Mouse (Mus musculus): ENCODE results near the gene Cenpe. TPM values are rescaled to one million over a fixed set of nuclear protein-coding genes. Genes with fewer than 3 reads are reported as not detected.
A peak's percentile ranks its signal among the peaks of the same experiment; 100 is the strongest.
"Not testable (repeated sequence)": the region's sequence is repeated elsewhere in the genome, so short reads cannot be mapped to it uniquely, and the experiment has no call there.

The Cenpe gene
- polyA plus RNA-seq (2016; fragmentation: Nextera tagmentation; extraction: Ambion mirVana): 20.6 and 26.9 TPM in 2 replicates

DNA sequence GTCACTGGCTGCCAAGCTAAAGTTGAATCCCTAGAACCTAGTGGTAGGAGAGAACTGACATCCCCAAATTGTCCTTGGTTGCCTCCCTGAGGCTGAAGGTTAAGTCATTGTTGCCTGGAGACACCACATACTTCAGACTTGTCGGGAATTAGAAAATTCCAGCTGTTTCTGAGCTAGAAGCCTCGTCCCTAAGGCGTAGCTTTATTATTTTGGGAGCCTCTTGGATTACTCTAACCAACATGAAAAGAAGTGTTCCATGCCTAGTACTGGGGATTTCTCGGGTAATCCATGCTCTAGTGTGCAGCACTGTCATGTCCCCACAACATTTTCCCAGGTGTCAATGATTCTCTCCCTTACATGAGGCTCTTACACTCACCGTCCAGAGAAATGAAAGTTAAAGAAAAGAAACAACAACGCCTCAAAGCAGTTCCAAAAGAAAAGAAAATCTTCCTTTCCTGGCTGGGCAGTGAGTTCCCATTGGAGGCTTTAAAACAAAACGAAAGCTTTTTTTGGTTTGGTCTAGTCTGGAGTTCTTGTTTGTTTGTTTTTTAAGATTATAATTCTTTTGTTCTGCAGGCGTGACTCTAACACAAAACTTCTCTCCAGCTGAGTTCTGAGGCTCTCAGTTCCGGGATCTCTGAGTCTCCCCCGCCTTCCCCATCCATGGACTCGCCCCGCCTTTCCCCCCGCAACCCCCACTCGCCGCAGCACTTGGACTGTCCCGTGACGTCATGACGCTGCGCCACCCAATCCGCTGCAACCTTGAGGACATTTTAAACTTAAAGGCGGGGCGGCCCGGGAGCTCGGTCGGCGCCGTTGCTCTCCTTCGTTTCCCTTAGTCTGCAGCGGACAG is at the start of gene Cenpe:
Cenpe (plus strand) TSS at position 733 of the 853 bp plus-strand sequence.
- peak within 1 kb of the TSS; percentile 95 for H3K27ac ChIP-seq
- WGBS: 7% methylated on average over 29 of the region's 29 CpGs

GRCm38 (mm10) chr3:135171898-135172446 is 40.4 kb upstream of the Cenpe start:
- H3K4me3 ChIP-seq: no peak overlapping the region
- no peaks in the 10 kb centered on the region for H3K27me3 ChIP-seq (ENCODE audit: insufficient read depth, poor library complexity, severe bottlenecking)
- no peaks in the 10 kb centered on the region for H3K36me3 ChIP-seq
- no peak for DNase-seq (ENCODE audit: low spot score)
- no peak overlapping the region for H3K27ac ChIP-seq
- no peaks in the 10 kb centered on the region for H3K4me1 ChIP-seq
- H3K9me3 ChIP-seq: no peaks in the 10 kb centered on the region
- WGBS: 49% methylated on average over 3 of the region's 3 CpGs

More for the DNA sequence above, at the start of gene Cenpe:
- peak within 1 kb of the TSS; percentile 97 for H3K4me3 ChIP-seq
- no peaks in the 10 kb centered on the region for H3K9me3 ChIP-seq
- no peaks in the 10 kb centered on the region for H3K27me3 ChIP-seq (ENCODE audit: insufficient read depth, poor library complexity, severe bottlenecking)
- peak; percentile 97 for DNase-seq (ENCODE audit: low spot score)
- peaks cover 20% of the 10 kb centered on the region for H3K36me3 ChIP-seq
- H3K4me1 ChIP-seq: peaks cover 17% of the 10 kb centered on the region

- H3K27ac ChIP-seq: no peak overlapping the region
- WGBS: 82% methylated on average over 6 of the region's 6 CpGs
- H3K9me3 ChIP-seq: no peaks in the 10 kb centered on the region
- H3K4me1 ChIP-seq: no peaks in the 10 kb centered on the region
- no peak overlapping the region for H3K4me3 ChIP-seq
- no peak for DNase-seq (ENCODE audit: low spot score)
- no peaks in the 10 kb centered on the region for H3K36me3 ChIP-seq
- no peaks in the 10 kb centered on the region for H3K27me3 ChIP-seq (ENCODE audit: insufficient read depth, poor library complexity, severe bottlenecking)
These were observed 20.5 kb upstream of the Cenpe start for GRCm38 (mm10) chr3:135191861-135192260.

DNA sequence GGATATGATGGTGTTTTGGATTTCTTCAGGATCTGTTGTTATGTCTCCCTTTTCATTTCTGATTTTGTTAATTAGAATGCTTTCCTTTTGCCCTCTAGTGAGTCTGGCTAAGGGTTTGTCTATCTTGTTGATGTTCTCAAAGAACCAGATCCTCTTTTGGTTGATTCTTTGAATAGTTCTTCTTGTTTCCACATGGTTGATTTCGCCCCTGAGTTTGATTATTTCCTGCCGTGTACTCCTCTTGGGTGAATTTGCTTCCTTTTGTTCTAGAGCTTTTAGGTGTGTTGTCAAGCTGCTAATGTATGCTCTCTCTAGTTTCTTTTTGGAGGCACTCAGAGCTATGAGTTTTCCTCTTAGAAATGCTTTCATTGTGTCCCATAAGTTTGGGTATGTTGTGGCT is 14.3 kb upstream of the Cenpe start:
- not testable (repeated sequence) for DNase-seq (ENCODE audit: low spot score); H3K9me3 ChIP-seq; H3K4me1 ChIP-seq; H3K27me3 ChIP-seq (ENCODE audit: insufficient read depth, poor library complexity, severe bottlenecking); H3K4me3 ChIP-seq; H3K27ac ChIP-seq; H3K36me3 ChIP-seq
- WGBS: 76% methylated on average over 2 of the region's 2 CpGs

DNA sequence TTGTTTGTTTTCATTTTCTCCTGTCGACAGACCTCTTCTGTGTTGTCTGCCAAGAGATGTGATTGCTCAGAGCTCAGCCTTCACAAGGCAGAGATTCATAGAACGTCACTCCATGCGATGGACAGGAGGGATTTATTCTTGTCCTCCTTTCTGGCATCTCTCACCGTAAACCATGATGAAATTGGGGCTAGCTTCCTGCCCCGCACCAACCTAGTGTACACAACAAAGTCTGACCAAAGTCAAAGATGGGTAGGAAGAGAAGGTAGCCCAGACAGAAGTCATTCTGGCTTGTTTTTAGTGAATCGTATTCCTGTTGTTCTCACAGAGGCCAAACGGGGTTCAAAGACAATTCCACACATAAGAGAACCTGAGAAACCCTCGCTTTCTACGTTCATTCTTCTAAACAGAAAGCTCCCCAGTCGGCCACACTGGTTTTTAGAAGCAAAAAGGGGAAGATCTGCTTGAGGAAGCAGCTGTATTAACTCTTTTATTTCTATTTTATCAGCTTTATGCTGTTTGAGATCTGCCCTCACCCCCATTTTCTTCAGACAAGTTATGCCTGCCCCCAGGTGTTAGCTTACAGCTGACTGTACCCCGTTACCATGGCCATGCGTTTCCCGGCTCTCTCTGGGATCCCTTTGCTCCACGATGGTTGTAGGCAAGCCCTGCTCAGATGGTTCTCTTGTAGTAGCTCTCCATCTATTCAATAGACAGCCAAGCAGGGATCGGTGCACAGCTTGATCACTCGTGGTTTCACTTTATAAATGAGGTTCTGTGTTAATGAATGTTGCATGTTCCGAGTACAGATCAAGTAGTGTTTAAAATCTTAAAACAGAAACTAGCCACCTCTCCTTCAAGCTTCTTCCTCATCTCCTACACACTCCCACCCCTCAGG is 11.7 kb upstream of the Cenpe start:
- no peaks in the 10 kb centered on the region for H3K27me3 ChIP-seq (ENCODE audit: insufficient read depth, poor library complexity, severe bottlenecking)
- no peak overlapping the region for H3K27ac ChIP-seq
- no peak for DNase-seq (ENCODE audit: low spot score)
- 83% methylated on average over 17 of the region's 17 CpGs for WGBS
- H3K4me3 ChIP-seq: no peak overlapping the region
- H3K4me1 ChIP-seq: no peaks in the 10 kb centered on the region
- H3K9me3 ChIP-seq: no peaks in the 10 kb centered on the region
- no peaks in the 10 kb centered on the region for H3K36me3 ChIP-seq

DNA sequence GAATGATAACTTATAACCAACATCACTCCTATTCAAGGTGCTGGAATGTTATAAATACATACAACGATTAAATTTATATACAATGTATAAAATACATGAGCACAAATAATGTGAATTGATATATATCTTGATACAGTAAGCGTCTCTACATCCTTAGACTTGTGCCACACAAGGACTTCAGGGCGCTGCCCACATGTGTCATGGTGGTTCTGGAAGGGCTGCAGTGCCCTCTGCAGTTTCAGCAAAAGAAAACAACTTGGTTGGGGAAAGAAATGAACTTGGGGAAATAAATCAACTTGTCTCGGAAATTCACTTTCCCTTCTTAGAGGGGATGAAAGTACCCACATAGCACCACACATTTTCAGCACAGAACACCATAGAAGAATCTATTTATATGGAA is 5.7 kb upstream of the Cenpe start:
- no peak for DNase-seq (ENCODE audit: low spot score)
- peaks cover under 1% of the 10 kb centered on the region; the same call in 1 of the 2 replicates for H3K4me1 ChIP-seq
- WGBS: 43% methylated on average over 4 of the region's 4 CpGs

GRCm38 (mm10) chr3:135212658-135213350 is 467 bp downstream of the Cenpe start:
- no peak for DNase-seq (ENCODE audit: low spot score)
- WGBS: under 1% methylated on average over 26 of the region's 26 CpGs

More for the DNA sequence above, 5.7 kb upstream of the Cenpe start:
- no peak overlapping the region for H3K27ac ChIP-seq
- H3K36me3 ChIP-seq: no peaks in the 10 kb centered on the region
- H3K27me3 ChIP-seq (ENCODE audit: insufficient read depth, poor library complexity, severe bottlenecking): no peaks in the 10 kb centered on the region
- H3K9me3 ChIP-seq: no peaks in the 10 kb centered on the region
- H3K4me3 ChIP-seq: no peak overlapping the region

DNA sequence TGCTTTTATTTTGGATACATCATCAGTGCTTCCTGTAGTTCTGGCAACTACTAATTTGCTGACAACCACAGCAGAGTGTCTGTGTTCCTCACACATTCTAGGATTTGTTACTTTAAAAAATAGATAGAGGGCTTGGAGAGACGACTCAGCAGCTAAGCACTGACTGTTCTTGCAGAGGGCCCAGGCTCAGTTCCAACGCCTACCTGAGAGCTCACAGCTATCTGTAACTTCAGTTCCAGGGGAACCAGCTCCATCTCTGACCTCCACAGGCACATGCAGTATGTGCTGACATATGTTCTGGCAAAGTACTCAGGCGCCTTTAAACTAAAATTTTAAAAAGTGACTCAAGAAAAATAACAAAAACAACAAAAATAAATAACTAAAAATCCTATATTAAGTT is 19.7 kb downstream of the Cenpe start:
- Histone ChIP-seq H3K27me3 (ENCODE audit: insufficient read depth, poor library complexity, severe bottlenecking) (no peaks in the 10 kb centered on the region), H3K4me1 (no peaks in the 10 kb centered on the region), H3K9me3 (no peaks in the 10 kb centered on the region), H3K36me3 (peaks cover 77% of the 10 kb centered on the region), H3K4me3 (no peak overlapping the region), H3K27ac (no peak overlapping the region)
- DNase-seq (ENCODE audit: low spot score): no peak
- 83% methylated on average over 3 of the region's 3 CpGs for WGBS

More at GRCm38 (mm10) chr3:135212658-135213350, 467 bp downstream of the Cenpe start:
- H3K4me1 ChIP-seq: peaks cover 17% of the 10 kb centered on the region
- peak overlapping the region; percentile 97 for H3K4me3 ChIP-seq
- H3K9me3 ChIP-seq: no peaks in the 10 kb centered on the region
- peaks cover 28% of the 10 kb centered on the region for H3K36me3 ChIP-seq
- H3K27ac ChIP-seq: peak overlapping the region; percentile 95
- H3K27me3 ChIP-seq (ENCODE audit: insufficient read depth, poor library complexity, severe bottlenecking): no peaks in the 10 kb centered on the region

DNA sequence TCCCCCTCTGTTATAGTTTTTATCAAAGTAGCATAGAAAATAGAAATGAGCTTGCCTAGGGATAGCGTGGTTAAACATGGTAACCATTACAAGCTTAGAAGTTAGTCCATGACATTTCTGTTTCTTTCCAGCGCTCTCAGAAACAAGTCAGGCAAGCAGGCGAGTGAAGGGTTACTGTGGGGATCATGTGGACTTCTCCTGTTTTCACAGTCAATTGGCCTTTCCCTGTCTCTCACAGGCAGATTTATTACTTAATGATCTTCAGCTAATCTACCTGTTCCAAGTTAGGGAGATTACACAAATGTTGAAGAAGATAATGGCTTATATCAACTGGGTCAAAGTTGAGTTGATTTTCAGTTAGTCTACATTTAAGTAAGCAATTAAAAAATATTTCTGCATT is 20.1 kb downstream of the Cenpe start:
- H3K9me3 ChIP-seq: no peaks in the 10 kb centered on the region
- no peak for DNase-seq (ENCODE audit: low spot score)
- H3K36me3 ChIP-seq: peaks cover 81% of the 10 kb centered on the region
- no peak overlapping the region for H3K27ac ChIP-seq
- WGBS: 92% methylated on average over 3 of the region's 3 CpGs
- no peaks in the 10 kb centered on the region for H3K4me1 ChIP-seq
- no peak overlapping the region for H3K4me3 ChIP-seq
- no peaks in the 10 kb centered on the region for H3K27me3 ChIP-seq (ENCODE audit: insufficient read depth, poor library complexity, severe bottlenecking)

- Histone ChIP-seq H3K4me1 (no peaks in the 10 kb centered on the region), H3K27ac (no peak overlapping the region), H3K36me3 (peaks cover 100% of the 10 kb centered on the region), H3K4me3 (no peak overlapping the region), H3K9me3 (no peaks in the 10 kb centered on the region), H3K27me3 (ENCODE audit: insufficient read depth, poor library complexity, severe bottlenecking) (no peaks in the 10 kb centered on the region)
- DNase-seq (ENCODE audit: low spot score): no peak
These were observed 33.4 kb downstream of the Cenpe start for GRCm38 (mm10) chr3:135245733-135246132.

- DNase-seq (ENCODE audit: low spot score): no peak
- WGBS: 92% methylated on average over 6 of the region's 6 CpGs
- Histone ChIP-seq H3K9me3 (no peaks in the 10 kb centered on the region), H3K4me1 (no peaks in the 10 kb centered on the region), H3K4me3 (no peak overlapping the region), H3K36me3 (peaks cover 100% of the 10 kb centered on the region), H3K27ac (no peak overlapping the region), H3K27me3 (ENCODE audit: insufficient read depth, poor library complexity, severe bottlenecking) (no peaks in the 10 kb centered on the region)
These were observed 34.5 kb downstream of the Cenpe start for GRCm38 (mm10) chr3:135246828-135247227.

GRCm38 (mm10) chr3:135249104-135249503 is 36.8 kb downstream of the Cenpe start:
- WGBS: 80% methylated on average over 6 of the region's 6 CpGs
- Histone ChIP-seq H3K4me3 (no peak overlapping the region), H3K27ac (no peak overlapping the region), H3K27me3 (ENCODE audit: insufficient read depth, poor library complexity, severe bottlenecking) (no peaks in the 10 kb centered on the region), H3K4me1 (no peaks in the 10 kb centered on the region), H3K36me3 (peaks cover 89% of the 10 kb centered on the region), H3K9me3 (no peaks in the 10 kb centered on the region)
- peak; percentile 78 for DNase-seq (ENCODE audit: low spot score)

Measured in heart, embryonic 10.5 days (tissue).